Mouse (Mus musculus) erythroid progenitor cell, adult 5-6 weeks (primary cell): ENCODE measurements around the gene Msgn1. TPM values are rescaled to one million over a fixed set of nuclear protein-coding genes. Genes with fewer than 3 reads are reported as not detected.

ENCODE experiments used
- ATAC-seq: replicated peaks from 2 replicates; pipeline ENCODE4 v1.8.0; 2016; ENCODE audit warnings: moderate number of reproducible peaks, mild to moderate bottlenecking, moderate TSS enrichment, inconsistent platforms; ENCODE audit not compliant: poor library complexity, low FRiP score, severe bottlenecking
- total RNA-seq, 2 experiments: library from RNA; stranded (forward) in 1 of 2; stranded (reverse) in 1 of 2; fragments of 150-400 nt in 1 of 2; fragments of 186-747, 209-891 nt in 1 of 2; gene quantifications; 2 replicates each; pipeline versions ENCODE4 v1.2.3 to v1.2.4; 2015 to 2017; ENCODE audit warnings: low replicate concordance in 2 of 2

Msgn1 gene
- total RNA-seq, 2 experiments from 2014 or later = not detected

DNA sequence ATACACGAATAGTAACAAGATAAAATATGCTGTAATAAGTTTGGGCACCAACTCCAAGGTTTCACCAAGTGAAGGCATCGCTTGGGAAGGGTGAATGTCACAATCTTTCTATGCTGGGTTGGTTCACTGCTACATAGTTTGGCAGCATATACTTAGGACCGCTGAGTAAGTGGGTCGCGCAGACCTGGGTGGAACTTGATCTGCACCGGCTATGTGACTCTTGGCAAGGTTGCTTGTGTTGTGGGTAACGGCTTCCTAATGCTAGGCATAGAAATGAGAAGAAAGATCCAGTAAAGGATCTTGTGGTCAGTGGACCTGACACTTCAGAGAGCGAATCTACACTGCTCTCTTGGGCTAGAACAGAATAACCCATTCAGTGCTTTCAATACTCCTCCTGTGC, 6.3 kb downstream of the Msgn1 start:
- no peak for ATAC-seq

- ATAC-seq = no peak
Measured at GRCm38 (mm10) chr12:11200711-11201110, 8.1 kb downstream of the Msgn1 start.

DNA sequence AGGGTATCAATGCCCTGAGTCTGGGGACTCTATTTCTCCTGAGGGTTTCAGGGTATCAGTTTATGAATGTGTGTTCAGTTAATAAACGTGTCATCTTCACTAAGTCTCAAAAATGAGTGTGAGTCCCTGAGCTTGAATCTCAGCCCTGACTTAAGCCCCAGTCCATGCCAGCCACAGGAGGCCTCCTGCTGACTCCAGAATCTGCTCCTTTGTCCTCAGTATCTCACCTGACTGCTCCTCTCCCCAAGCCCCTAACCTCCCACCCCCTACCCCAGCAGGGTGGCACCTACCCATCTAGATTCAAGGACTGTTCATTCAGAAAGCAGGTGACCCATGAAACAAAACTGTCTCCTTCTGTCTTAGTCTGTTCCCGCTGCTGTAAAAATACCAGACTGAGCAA, 10.2 kb downstream of the Msgn1 start:
- no peak for ATAC-seq

GRCm38 (mm10) chr12:11198026-11198425, 10.7 kb downstream of the Msgn1 start:
- no peak for ATAC-seq

DNA sequence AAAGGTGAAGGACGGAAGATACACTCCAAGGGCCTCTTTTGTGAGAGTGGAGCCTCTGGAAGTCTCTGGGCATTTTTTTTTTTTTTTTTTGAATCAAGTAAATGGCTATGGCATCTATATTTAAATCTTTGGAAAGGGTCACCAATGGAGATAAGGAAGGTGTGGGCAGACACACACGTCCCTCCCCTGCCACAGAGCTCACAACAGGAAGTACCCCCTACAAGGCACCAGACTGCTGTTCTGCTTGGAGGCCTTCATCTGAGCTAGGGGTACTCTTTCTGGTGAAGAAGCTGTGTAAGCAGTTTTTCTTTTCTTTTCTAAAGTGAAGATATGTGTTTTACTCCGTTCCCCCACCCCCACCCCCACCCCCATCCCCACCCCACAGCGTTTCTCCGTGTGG, 11.9 kb downstream of the Msgn1 start:
- no peak for ATAC-seq

DNA sequence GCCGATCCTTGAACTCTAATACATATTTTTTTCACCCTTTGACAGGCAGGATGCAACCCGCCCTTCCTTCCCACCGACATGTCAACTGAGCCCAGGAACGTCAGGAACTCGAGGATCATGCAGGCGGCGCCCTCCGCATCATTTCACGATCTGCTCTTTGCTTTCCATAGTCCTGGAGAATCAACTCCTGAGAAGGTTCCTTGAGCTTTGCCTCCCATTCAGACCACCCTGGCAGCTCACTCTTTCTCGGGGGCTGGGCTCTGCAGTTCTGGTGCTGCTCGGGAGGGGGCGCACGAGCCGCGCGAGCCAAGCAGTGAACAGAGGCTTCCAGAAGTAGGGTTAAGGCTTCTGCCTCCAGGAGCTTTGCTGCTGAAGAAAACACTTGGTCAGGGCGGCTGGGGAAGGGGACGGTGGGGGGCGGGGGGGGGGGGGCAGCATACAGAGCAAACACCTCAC, 12.6 kb downstream of the Msgn1 start:
- no peak for ATAC-seq

DNA sequence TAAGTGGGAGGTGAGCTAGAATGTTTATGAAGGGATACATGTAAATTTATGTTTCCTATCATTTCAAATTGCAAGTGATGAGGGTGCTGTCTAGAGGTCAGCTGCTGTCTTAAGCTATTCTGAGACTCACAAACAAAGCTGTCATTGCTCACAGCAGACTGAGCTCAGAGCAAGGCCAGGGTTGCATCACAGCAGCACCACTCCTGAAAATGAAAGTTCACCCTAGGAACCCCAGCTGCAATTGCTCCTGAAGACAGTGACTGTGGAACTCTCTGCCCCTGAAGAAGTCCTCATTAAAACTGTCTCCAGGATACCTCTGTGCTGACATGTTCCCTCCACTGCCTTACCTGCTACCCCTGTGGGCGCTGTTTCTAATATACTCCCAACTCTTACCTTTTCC, 13.7 kb downstream of the Msgn1 start:
- ATAC-seq = no peak

DNA sequence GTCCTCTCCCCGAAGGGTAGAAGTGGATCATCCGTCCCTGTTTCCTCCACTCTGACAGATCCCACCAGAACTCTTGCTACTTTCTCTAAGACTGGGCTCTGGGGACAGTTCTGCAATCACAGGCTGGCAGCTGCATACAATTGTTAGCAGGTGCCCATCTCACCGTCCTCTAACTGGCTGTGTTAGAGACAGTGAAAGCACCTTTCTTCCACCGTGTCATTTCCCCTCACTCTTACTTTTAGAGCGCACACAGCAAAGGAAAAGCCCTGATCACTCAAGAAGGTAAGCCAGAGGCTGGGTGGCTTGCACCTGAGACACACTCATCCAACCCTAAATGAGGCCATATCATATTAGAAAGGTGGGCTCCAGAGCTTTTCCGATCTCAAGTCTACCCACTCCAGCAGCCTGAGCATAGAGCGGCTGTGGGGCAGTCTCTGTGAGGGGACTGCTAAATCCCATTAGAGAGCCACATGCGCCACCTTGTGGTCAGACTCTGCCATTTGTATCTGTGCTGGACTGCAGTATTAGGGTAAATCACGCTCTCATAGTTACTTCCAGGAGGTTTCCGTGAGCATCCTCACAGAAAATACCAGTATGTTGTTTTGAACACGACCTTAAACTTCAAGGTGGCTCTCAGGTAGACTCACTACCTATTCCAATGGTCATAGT, 30.2 kb downstream of the Msgn1 start:
- no peak for ATAC-seq

DNA sequence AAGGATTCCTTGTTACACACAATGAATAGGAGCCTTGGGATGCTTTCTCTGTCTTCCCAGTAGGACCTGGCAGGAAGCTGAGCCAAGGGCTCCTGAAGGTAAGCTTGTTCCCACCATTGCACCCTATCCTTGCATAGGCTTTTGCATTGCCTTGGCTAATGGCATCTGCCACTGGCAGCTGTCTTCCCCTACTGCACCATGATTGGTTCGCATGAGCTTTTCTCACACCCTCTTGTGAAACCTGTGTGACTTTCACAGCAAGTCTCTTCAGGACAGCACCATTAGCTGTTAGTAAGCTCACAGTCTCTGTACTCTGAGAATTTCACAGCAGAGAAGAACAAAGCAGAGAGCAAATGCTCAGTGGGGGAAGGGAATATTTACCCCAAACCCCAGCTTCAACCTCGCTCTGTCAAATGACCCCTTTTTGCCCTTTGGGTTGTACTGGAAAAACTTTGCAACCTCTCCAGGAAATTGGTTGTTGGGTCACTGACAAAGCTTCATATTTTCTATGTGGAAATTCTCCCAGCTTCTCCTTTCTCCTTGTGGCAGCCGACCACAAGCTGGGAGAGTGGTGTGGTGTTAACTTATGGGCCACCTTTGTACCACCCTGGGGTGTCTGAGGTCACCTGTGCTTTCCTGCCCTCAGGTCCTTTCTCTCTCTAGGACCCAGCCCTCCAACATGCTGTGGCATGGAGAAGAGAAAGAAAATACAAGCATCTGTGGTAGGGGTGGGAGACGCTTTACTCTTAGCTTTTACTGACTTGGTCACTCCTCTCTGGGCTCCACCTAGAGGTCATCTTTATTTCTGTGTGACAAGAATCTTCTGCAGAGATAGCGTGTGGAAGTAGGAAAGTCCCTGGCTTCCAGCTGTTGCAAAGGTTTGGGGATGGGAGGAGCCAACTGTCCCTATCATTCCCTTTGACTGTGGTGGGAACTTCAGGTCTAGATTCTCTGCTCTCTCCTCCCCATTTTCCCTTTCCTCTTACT, 31.1 kb downstream of the Msgn1 start:
- ATAC-seq = no peak

- ATAC-seq = no peak
Measured at GRCm38 (mm10) chr12:11158670-11159069, 50.1 kb downstream of the Msgn1 start.

Other genes starting within 250 kb of the Msgn1 start
- gene Kcns3, start 57.9 kb downstream of the Msgn1 start, total RNA-seq (2015; ENCODE audit: low replicate concordance) = not detected in 2 replicates
- not detected in 2 replicates for gene Kcns3, start 57.9 kb downstream of the Msgn1 start, total RNA-seq (2017; ENCODE audit: low replicate concordance)
- gene Gen1, start 56.8 kb upstream of the Msgn1 start, total RNA-seq (2015; ENCODE audit: low replicate concordance) = 81.8 and 117 TPM in 2 replicates
- gene Gen1, start 56.8 kb upstream of the Msgn1 start, total RNA-seq (2017; ENCODE audit: low replicate concordance) = 196 and 214 TPM in 2 replicates
- gene Smc6, start 56.9 kb upstream of the Msgn1 start, total RNA-seq (2015; ENCODE audit: low replicate concordance) = 161 and 174 TPM in 2 replicates
- 209 and 324 TPM in 2 replicates for gene Smc6, start 56.9 kb upstream of the Msgn1 start, total RNA-seq (2017; ENCODE audit: low replicate concordance)
- not detected in 2 replicates for gene Vsnl1, start 227.6 kb upstream of the Msgn1 start, total RNA-seq (2015; ENCODE audit: low replicate concordance)
- gene Vsnl1, start 227.6 kb upstream of the Msgn1 start, total RNA-seq (2017; ENCODE audit: low replicate concordance) = not detected in 2 replicates
- gene Rad51ap2, start 247.1 kb upstream of the Msgn1 start, total RNA-seq (2015; ENCODE audit: low replicate concordance) = not detected in 2 replicates
- gene Rad51ap2, start 247.1 kb upstream of the Msgn1 start, total RNA-seq (2017; ENCODE audit: low replicate concordance) = not detected in 2 replicates